Mouse (Mus musculus) embryonic facial prominence, embryonic 11.5 days (tissue): ENCODE measurements around the gene Btbd6. TPM values are rescaled to one million over a fixed set of nuclear protein-coding genes. Genes with fewer than 3 reads are reported as not detected.
A peak's percentile ranks its signal among the peaks of the same experiment; 100 is the strongest.

Source experiments
- ATAC-seq: fragments of 200-750 bp; cut with Nextera tagmentation; replicated peaks from 2 replicates; pipeline ENCODE4 v1.8.0; 2017; ENCODE audit warnings: low read depth; ENCODE audit not compliant: insufficient number of reproducible peaks, low FRiP score, low TSS enrichment
- DNase-seq: peaks from one replicate; pipeline ENCODE4 v3.0.0-alpha.2; 2015; ENCODE audit warnings: low spot score
- H3K27ac ChIP-seq: fragments of 300-500 bp; sonication (generic); replicated peaks from 2 replicates; pipeline ENCODE4 v1.5.1; 2014; ENCODE audit warnings: mild to moderate bottlenecking, low read depth, low read length, control low read depth
- H3K27me3 ChIP-seq: fragments of 300-500 bp; sonication (generic); 2 replicates; pipeline ENCODE4 v1.6.1; 2014; ENCODE audit warnings: mild to moderate bottlenecking, low read length, moderate library complexity, mixed read lengths; ENCODE audit not compliant: control insufficient read depth, insufficient read depth
- H3K36me3 ChIP-seq: fragments of 300-500 bp; sonication (generic); replicated peaks from 2 replicates; pipeline ENCODE4 v1.6.1; 2014; ENCODE audit warnings: low read depth, mild to moderate bottlenecking, low read length, moderate library complexity, mixed read lengths; ENCODE audit not compliant: control insufficient read depth, insufficient read depth
- H3K4me1 ChIP-seq: fragments of 300-500 bp; sonication (generic); 2 replicates; pipeline ENCODE4 v1.6.1; 2014; ENCODE audit warnings: low read length, mixed read lengths; ENCODE audit not compliant: control insufficient read depth, insufficient read depth
- H3K4me2 ChIP-seq: fragments of 300-500 bp; sonication (generic); 2 replicates; pipeline ENCODE4 v1.6.1; 2014; ENCODE audit warnings: low read depth, mild to moderate bottlenecking, control low read depth, low read length, moderate library complexity
- H3K4me3 ChIP-seq: fragments of 300-500 bp; sonication (generic); 2 replicates; pipeline ENCODE4 v1.5.1; 2014; ENCODE audit warnings: low read depth, low read length, control low read depth
- H3K9ac ChIP-seq: fragments of 300-500 bp; sonication (generic); replicated peaks from 2 replicates; pipeline ENCODE4 v1.6.1; 2014; ENCODE audit warnings: mild to moderate bottlenecking, control low read depth, low read length
- H3K9me3 ChIP-seq: fragments of 300-500 bp; sonication (generic); replicated peaks from 2 replicates; pipeline ENCODE4 v1.6.1; 2016; ENCODE audit warnings: mild to moderate bottlenecking, low read length, inconsistent platforms, mixed read lengths; ENCODE audit not compliant: control insufficient read depth
- WGBS: fragments of 180-500 bp; shearing (Covaris S2); extraction: QIAGEN DNeasy Blood & Tissue Kit; methylation state at CpG from one replicate; pipeline ENCODE4 v1.1.7; 2014; 5-methylcytosine and 5-hydroxymethylcytosine counted together
- polyA plus RNA-seq: library from polyadenylated mRNA; unstranded; fragments of >200 nt; fragmentation: Nextera tagmentation; extraction: Ambion mirVana; gene quantifications from 2 replicates; pipeline ENCODE4 v1.2.1, GENCODE M21; 2014

The Btbd6 gene
- polyA plus RNA-seq, 1 experiment from 2014 or later = 19.7 TPM

DNA sequence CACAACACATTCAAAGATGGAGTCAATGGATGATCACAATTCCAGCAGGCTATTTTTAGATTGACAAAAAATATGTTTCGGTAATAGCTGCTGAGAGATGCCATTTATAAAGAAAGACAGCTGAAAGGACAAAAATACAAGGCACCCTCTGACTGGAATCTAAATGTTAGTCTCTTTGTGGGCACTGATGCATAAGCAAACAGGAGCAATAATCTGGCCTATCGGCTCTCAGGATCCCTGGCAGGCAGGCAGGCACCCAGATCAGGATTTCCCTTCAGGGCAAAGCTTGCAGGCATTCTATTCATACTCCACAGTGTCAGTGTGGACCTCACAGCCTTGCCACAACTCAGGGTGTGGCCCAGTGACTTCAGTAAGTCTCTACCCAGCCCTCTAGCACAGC, 5.7 kb downstream of the Btbd6 start:
- no peaks in the 10 kb centered on the region for H3K4me1 ChIP-seq
- WGBS = 88% methylated on average over 2 of the region's 2 CpGs
- peaks cover 12% of the 10 kb centered on the region for H3K36me3 ChIP-seq
- DNase-seq = no peak
- no peaks in the 10 kb centered on the region for H3K27me3 ChIP-seq
- H3K27ac ChIP-seq = no peak overlapping the region
- no peak overlapping the region for H3K4me2 ChIP-seq
- H3K4me3 ChIP-seq = no peak overlapping the region
- H3K9me3 ChIP-seq = no peaks in the 10 kb centered on the region
- no peak overlapping the region for H3K9ac ChIP-seq
- ATAC-seq = no peak

- no peak for DNase-seq
- H3K27ac ChIP-seq = no peak overlapping the region
- no peaks in the 10 kb centered on the region for H3K27me3 ChIP-seq
- H3K9me3 ChIP-seq = no peaks in the 10 kb centered on the region
- WGBS = 90% methylated on average over 6 of the region's 6 CpGs
- no peak overlapping the region for H3K4me2 ChIP-seq
- no peak overlapping the region for H3K9ac ChIP-seq
- H3K36me3 ChIP-seq = peaks cover 7% of the 10 kb centered on the region
- no peaks in the 10 kb centered on the region for H3K4me1 ChIP-seq
- no peak overlapping the region for H3K4me3 ChIP-seq
- ATAC-seq = no peak
These were observed 9.1 kb downstream of the Btbd6 start for GRCm38 (mm10) chr12:112985346-112985745.

- Histone ChIP-seq H3K9me3 (no peaks in the 10 kb centered on the region), H3K27me3 (no peaks in the 10 kb centered on the region), H3K4me2 (no peak overlapping the region), H3K9ac (no peak overlapping the region), H3K27ac (no peak overlapping the region), H3K4me3 (no peak overlapping the region), H3K4me1 (no peaks in the 10 kb centered on the region), H3K36me3 (peaks cover 7% of the 10 kb centered on the region)
- no peak for ATAC-seq
- WGBS = 73% methylated on average over 6 of the region's 6 CpGs
- peak; percentile 31 for DNase-seq
These were observed 11.6 kb downstream of the Btbd6 start for GRCm38 (mm10) chr12:112987877-112988276.

- no peaks in the 10 kb centered on the region for H3K9me3 ChIP-seq
- H3K9ac ChIP-seq = no peak overlapping the region
- WGBS = 92% methylated on average over 5 of the region's 5 CpGs
- ATAC-seq (no peak), DNase-seq (no peak)
- H3K27ac ChIP-seq = no peak overlapping the region
- H3K4me3 ChIP-seq = no peak overlapping the region
- H3K36me3 ChIP-seq = peaks cover 7% of the 10 kb centered on the region
- H3K4me2 ChIP-seq = no peak overlapping the region
- H3K4me1 ChIP-seq = no peaks in the 10 kb centered on the region
- H3K27me3 ChIP-seq = no peaks in the 10 kb centered on the region
These were observed 14.6 kb downstream of the Btbd6 start for GRCm38 (mm10) chr12:112990706-112991405.

GRCm38 (mm10) chr12:112991444-112991843, 15.2 kb downstream of the Btbd6 start:
- Histone ChIP-seq H3K27me3 (no peaks in the 10 kb centered on the region), H3K4me1 (no peaks in the 10 kb centered on the region), H3K9me3 (no peaks in the 10 kb centered on the region), H3K36me3 (peaks cover 4% of the 10 kb centered on the region), H3K4me3 (no peak overlapping the region), H3K27ac (no peak overlapping the region), H3K9ac (no peak overlapping the region), H3K4me2 (no peak overlapping the region)
- WGBS = 90% methylated on average over 2 of the region's 2 CpGs
- DNase-seq (no peak), ATAC-seq (no peak)

GRCm38 (mm10) chr12:112994153-112994552, 17.9 kb downstream of the Btbd6 start:
- ATAC-seq (no peak; the same call in 1 of the 2 replicates), DNase-seq (no peak)
- no peaks in the 10 kb centered on the region for H3K9me3 ChIP-seq
- 74% methylated on average over 4 of the region's 4 CpGs for WGBS
- no peaks in the 10 kb centered on the region for H3K36me3 ChIP-seq
- no peak overlapping the region for H3K27ac ChIP-seq
- no peaks in the 10 kb centered on the region for H3K27me3 ChIP-seq
- no peaks in the 10 kb centered on the region; the same call in 1 of the 2 replicates for H3K4me1 ChIP-seq
- H3K9ac ChIP-seq = no peak overlapping the region; the same call in 1 of the 2 replicates
- H3K4me2 ChIP-seq = no peak overlapping the region
- no peak overlapping the region for H3K4me3 ChIP-seq

DNA sequence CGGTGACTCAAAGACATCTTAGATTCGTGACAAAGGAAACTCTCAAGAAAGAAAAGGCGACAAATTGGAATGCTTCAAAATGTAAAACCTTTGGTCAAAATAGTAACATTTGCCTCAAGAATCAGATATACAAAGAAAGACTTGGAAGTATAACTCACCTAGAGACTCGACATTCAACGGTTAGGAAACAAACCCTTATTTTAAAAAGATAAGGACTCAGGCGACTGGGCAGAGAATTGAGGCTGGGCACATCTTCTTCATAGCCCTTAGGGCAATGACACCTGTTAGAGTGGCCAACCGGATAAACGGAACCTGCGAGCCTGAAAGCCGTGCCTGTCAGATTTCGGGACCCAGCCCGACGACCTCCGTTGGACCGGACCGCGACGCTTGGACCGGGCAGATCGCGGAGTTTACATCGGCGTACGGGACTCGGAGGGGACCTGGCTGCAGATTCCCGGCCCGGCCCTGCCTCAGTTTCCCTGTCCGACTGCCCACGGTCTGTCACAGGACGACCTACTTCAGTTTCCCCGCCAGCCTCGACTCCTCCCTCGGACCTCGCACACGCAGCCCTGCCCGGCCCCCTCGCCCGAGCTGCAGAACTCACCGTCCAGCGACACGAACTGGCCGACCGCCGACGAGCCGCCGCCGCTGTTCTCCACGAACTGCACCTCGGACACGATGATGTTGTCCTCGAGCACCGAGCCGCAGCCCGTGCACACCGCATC, 23.4 kb downstream of the Btbd6 start:
- WGBS = 1% methylated on average over 56 of the region's 56 CpGs
- DNase-seq = no peak

More for the DNA sequence above, 23.4 kb downstream of the Btbd6 start:
- no peaks in the 10 kb centered on the region for H3K9me3 ChIP-seq
- no peaks in the 10 kb centered on the region for H3K27me3 ChIP-seq
- 0 out of 2 replicates have a peak, but pooled peaks have one; percentile 0 for ATAC-seq
- peak overlapping the region; percentile 96 for H3K9ac ChIP-seq
- peak overlapping the region; percentile 79 for H3K4me3 ChIP-seq
- H3K4me1 ChIP-seq = no peaks in the 10 kb centered on the region; the same call in 1 of the 2 replicates
- no peaks in the 10 kb centered on the region for H3K36me3 ChIP-seq
- H3K4me2 ChIP-seq = peak overlapping the region; percentile 72
- peak overlapping the region; percentile 89 for H3K27ac ChIP-seq
